Mouse (Mus musculus) E14TG2a.4 (cell line): ENCODE results near the gene Cpm.

ENCODE experiments used
- CTCF ChIP-seq: conservative IDR thresholded peaks from 2 replicates; pipeline ENCODE4 v1.5.1; 2014; ENCODE audit warnings: low read length
- NANOG ChIP-seq: IDR thresholded peaks from 2 replicates; pipeline ENCODE4 v1.6.1; 2014; ENCODE audit warnings: borderline replicate concordance, low read length, mixed read lengths
- POU5F1 ChIP-seq: IDR thresholded peaks from 2 replicates; pipeline ENCODE4 v1.6.1; 2014; ENCODE audit warnings: low read length, borderline replicate concordance

DNA sequence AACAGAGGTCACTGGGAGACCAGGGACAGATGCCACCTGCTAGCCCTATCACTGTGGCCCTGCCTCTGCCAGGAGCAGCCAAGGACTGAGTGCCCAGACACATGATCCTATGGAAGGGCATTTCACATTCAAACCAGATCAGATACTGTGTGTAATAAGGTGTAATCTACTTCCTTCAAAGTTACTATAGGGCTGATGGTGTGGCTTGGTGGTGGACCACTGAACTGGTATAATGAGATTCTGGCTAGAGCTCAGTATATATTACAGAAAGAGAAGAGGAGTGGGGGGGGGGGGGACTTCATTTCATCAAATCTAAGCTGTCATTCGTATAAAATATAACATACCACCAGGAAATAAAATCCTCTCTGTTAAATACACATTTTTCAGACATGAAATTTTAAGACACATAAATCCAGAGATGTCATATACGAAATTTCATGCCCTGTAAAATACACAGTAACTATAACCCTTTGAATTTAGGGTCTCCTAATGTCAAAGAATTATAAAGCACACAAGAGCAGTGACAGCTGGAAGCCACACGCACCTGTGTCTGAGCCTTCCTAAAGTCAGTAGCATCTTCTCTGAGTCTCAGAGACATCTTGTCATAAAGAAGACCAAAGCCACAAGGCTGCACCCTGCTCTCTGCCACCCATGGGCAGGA, 45.2 kb downstream of the Cpm start:
- TF ChIP-seq CTCF, result no peak
- no peak for TF ChIP-seq NANOG
- TF ChIP-seq POU5F1, result no peak
